In the genomic region with DNA sequence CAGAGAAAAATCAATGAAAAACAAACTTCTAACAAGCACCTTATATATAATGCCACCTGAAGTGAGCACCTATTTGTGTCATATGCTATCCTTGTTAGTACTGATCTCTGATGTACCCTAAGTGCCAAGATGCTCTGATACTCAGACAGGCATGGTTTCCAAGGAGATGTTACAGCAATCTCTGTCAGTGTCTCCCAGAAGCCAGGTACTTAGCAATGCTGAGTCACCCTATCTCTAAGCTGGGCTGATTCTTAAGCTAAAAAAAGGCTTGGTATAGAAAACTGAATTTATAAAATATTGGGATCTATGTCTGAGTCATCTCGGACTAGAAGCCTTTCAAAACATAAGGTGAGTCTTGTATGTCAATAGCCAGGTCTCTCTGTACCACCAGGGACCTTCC, we compare ENCODE assay signal across 17 mouse cellular contexts.
"Had no signal": no experiment of that assay in that cellular context is flagged by ENCODE, and none has a peak within 500 bp of the region (broad histone marks: within the 10 kb centered on the region; RNA-seq: fewer than 3 reads in every experiment).

No protein-coding gene starts in this region.

- H3K9ac ChIP-seq: kidney, embryonic 15.5 days; liver, embryonic 13.5 days; midbrain, embryonic 12.5 days; stomach, embryonic 15.5 days had no signal

- H3K27ac ChIP-seq: kidney, embryonic 15.5 days; liver, embryonic 13.5 days; macrophage; midbrain, embryonic 12.5 days; stomach, embryonic 15.5 days had no signal

- H3K4me3 ChIP-seq: kidney, embryonic 15.5 days; liver, embryonic 13.5 days; midbrain, embryonic 12.5 days; stomach, embryonic 15.5 days had no signal

- H3K27me3 ChIP-seq: kidney, embryonic 15.5 days; liver, embryonic 13.5 days; midbrain, embryonic 12.5 days; stomach, embryonic 15.5 days had no signal

- H3K9me3 ChIP-seq: kidney, embryonic 15.5 days; liver, embryonic 13.5 days; midbrain, embryonic 12.5 days; stomach, embryonic 15.5 days had no signal

- H3K4me1 ChIP-seq: kidney, embryonic 15.5 days; liver, embryonic 13.5 days; midbrain, embryonic 12.5 days; stomach, embryonic 15.5 days had no signal

- H3K4me2 ChIP-seq: kidney, embryonic 15.5 days; liver, embryonic 13.5 days; midbrain, embryonic 12.5 days; stomach, embryonic 15.5 days had no signal

- ATAC-seq: inflammation-experienced regulatory T-cells, adult 6 months; intestine, embryonic 16.5 days; midbrain, embryonic 16.5 days had no signal

- DNase-seq: kidney, adult 2 months; kidney, postnatal 10 days; kidney, postnatal 36 days; layer of hippocampus, postnatal 36 days; liver, embryonic 13.5 days; lung, adult 2 months; spleen, adult 18-20 months; thymus, adult 2 months; thymus, postnatal 14 days; thymus, postnatal 4 days had no signal

- H3K36me3 ChIP-seq: kidney, embryonic 15.5 days; liver, embryonic 13.5 days; midbrain, embryonic 12.5 days; stomach, embryonic 15.5 days had no signal
